Mouse (Mus musculus): ENCODE data around the gene Dnajc22.

Gene Dnajc22

GRCm38 (mm10) chr15:99087253-99088075 lies 5.5 kb upstream of the Dnajc22 start, which contains the start of gene C1ql4:
Gene C1ql4 (minus strand): TSS chr15:99087817.
- DNase-seq (ENCODE audit: low read depth): no peak

GRCm38 (mm10) chr15:99088292-99088691 lies 4.7 kb upstream of the Dnajc22 start:
- peak; percentile 45 for DNase-seq (ENCODE audit: low read depth)

GRCm38 (mm10) chr15:99089069-99089468 lies 3.9 kb upstream of the Dnajc22 start:
- no peak for DNase-seq (ENCODE audit: low read depth)

GRCm38 (mm10) chr15:99093291-99094258 lies 605 bp downstream of the Dnajc22 start:
- DNase-seq (ENCODE audit: low read depth): no peak

- no peak for DNase-seq (ENCODE audit: low read depth)
Measured at GRCm38 (mm10) chr15:99094631-99095270, 1.8 kb downstream of the Dnajc22 start.

GRCm38 (mm10) chr15:99095356-99095755 lies 2.4 kb downstream of the Dnajc22 start:
- DNase-seq (ENCODE audit: low read depth): no peak

- DNase-seq (ENCODE audit: low read depth): no peak
Measured at GRCm38 (mm10) chr15:99096061-99096793, 3.3 kb downstream of the Dnajc22 start.

GRCm38 (mm10) chr15:99096831-99097500 lies 4.0 kb downstream of the Dnajc22 start:
- no peak for DNase-seq (ENCODE audit: low read depth)

GRCm38 (mm10) chr15:99097840-99098492 lies 5.0 kb downstream of the Dnajc22 start:
- DNase-seq (ENCODE audit: low read depth): no peak

GRCm38 (mm10) chr15:99098493-99098861 lies 5.5 kb downstream of the Dnajc22 start:
- DNase-seq (ENCODE audit: low read depth): no peak

GRCm38 (mm10) chr15:99099139-99099556 lies 6.2 kb downstream of the Dnajc22 start:
- no peak for DNase-seq (ENCODE audit: low read depth)

- no peak for DNase-seq (ENCODE audit: low read depth)
Measured at GRCm38 (mm10) chr15:99099984-99100383, 7.0 kb downstream of the Dnajc22 start.

GRCm38 (mm10) chr15:99105238-99105637 lies 12.3 kb downstream of the Dnajc22 start:
- no peak for DNase-seq (ENCODE audit: low read depth)

- DNase-seq (ENCODE audit: low read depth): no peak
Measured at GRCm38 (mm10) chr15:99107866-99108265, 14.9 kb downstream of the Dnajc22 start.

- no peak for DNase-seq (ENCODE audit: low read depth)
Measured at GRCm38 (mm10) chr15:99111139-99111538, 18.2 kb downstream of the Dnajc22 start.

GRCm38 (mm10) chr15:99111809-99112208 lies 18.8 kb downstream of the Dnajc22 start:
- no peak for DNase-seq (ENCODE audit: low read depth)

- no peak for DNase-seq (ENCODE audit: low read depth)
Measured at GRCm38 (mm10) chr15:99112843-99113395, 19.9 kb downstream of the Dnajc22 start.

- no peak for DNase-seq (ENCODE audit: low read depth)
Measured at GRCm38 (mm10) chr15:99113396-99113975, 20.5 kb downstream of the Dnajc22 start.

GRCm38 (mm10) chr15:99114312-99115064 lies 21.5 kb downstream of the Dnajc22 start:
- no peak for DNase-seq (ENCODE audit: low read depth)
